Mouse (Mus musculus): ENCODE data around the gene Fmnl3. TPM values are rescaled to one million over a fixed set of nuclear protein-coding genes. Genes with fewer than 3 reads are reported as not detected.

Fmnl3 gene
- polyA plus RNA-seq, 1 experiment = 8.2 TPM

DNA sequence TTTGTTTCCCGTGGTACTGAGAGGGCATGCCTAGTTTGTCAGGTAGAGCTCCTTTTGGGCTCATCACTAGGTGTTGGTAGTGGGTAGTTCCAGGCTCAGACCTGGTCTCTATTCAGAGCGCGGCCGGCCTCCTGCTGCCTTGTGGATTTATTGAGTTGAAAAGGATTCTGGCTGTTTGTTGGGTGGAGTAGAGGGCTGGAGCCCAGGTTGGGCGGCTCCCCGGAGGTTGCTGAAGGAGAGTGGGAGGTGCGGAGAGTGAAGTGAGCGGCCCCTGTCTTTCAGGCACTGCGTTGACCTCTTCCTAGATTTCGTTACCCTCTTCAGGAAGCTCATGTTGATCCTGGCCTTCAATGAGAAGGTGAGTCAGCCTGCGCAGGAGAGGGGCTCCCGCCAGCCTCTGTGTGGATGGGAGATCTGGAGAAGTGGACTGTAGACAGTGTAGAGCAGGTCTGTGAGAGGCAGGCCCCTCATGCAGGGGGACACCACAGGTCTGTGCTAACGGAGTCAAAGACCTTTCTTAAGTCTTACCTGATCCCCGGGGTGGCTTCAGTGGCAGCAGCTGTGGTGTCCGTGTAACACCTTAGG lies 36.8 kb upstream of the Fmnl3 start:
- H3K36me3 ChIP-seq (ENCODE audit: control insufficient read depth, insufficient read depth, low read length) = peaks cover 78% of the 10 kb centered on the region
- no peak overlapping the region for H3K27ac ChIP-seq (ENCODE audit: insufficient read depth, low read depth, low read length)
- H3K27me3 ChIP-seq (ENCODE audit: control insufficient read depth, insufficient read depth, low read length) = no peaks in the 10 kb centered on the region
- WGBS = 89% methylated on average over 15 of the region's 15 CpGs
- no peak overlapping the region for H3K4me3 ChIP-seq (ENCODE audit: low read depth, low read length)
- TF ChIP-seq CTCF (IDR thresholded peaks at IDR 0.05; ENCODE audit: extremely low read depth, insufficient read length, insufficient replicate concordance, low read depth, low read length) (0 out of 2 replicates have a peak, but pooled peaks have one; percentile 4), POLR2A (IDR thresholded peaks at IDR 0.05; ENCODE audit: low read depth, low read length) (no peak)
- peaks cover 15% of the 10 kb centered on the region for H3K4me1 ChIP-seq (ENCODE audit: control insufficient read depth, insufficient read depth, insufficient read length, low read length)

DNA sequence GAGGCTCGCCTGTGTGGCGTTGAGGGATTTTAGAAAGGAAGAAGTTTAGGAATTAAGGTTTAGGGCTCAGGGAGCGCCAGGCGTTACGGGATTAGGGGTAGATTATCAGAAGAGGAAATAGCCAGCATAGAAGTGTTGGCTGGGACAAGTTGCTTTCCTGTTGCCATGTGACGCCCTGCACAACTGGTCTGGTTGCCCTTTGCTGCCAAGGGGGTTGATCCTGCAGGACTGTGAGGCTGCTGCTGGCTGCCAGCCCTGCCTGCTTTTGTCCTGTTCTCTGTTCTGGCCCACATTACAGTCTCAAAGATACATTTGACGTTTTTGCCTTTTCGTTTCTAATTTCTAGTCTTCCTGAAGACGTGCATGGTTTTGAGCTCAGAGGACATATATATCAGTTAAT lies 34.9 kb upstream of the Fmnl3 start:
- WGBS = 57% methylated on average over 9 of the region's 9 CpGs
- H3K4me3 ChIP-seq (ENCODE audit: low read depth, low read length) = no peak overlapping the region
- H3K27me3 ChIP-seq (ENCODE audit: control insufficient read depth, insufficient read depth, low read length) = no peaks in the 10 kb centered on the region
- H3K27ac ChIP-seq (ENCODE audit: insufficient read depth, low read depth, low read length) = no peak overlapping the region
- peaks cover 82% of the 10 kb centered on the region for H3K36me3 ChIP-seq (ENCODE audit: control insufficient read depth, insufficient read depth, low read length)
- peaks cover 22% of the 10 kb centered on the region for H3K4me1 ChIP-seq (ENCODE audit: control insufficient read depth, insufficient read depth, insufficient read length, low read length)
- TF ChIP-seq POLR2A (IDR thresholded peaks at IDR 0.05; ENCODE audit: low read depth, low read length) = no peak
- TF ChIP-seq CTCF (IDR thresholded peaks at IDR 0.05; ENCODE audit: extremely low read depth, insufficient read length, insufficient replicate concordance, low read depth, low read length) = no peak

DNA sequence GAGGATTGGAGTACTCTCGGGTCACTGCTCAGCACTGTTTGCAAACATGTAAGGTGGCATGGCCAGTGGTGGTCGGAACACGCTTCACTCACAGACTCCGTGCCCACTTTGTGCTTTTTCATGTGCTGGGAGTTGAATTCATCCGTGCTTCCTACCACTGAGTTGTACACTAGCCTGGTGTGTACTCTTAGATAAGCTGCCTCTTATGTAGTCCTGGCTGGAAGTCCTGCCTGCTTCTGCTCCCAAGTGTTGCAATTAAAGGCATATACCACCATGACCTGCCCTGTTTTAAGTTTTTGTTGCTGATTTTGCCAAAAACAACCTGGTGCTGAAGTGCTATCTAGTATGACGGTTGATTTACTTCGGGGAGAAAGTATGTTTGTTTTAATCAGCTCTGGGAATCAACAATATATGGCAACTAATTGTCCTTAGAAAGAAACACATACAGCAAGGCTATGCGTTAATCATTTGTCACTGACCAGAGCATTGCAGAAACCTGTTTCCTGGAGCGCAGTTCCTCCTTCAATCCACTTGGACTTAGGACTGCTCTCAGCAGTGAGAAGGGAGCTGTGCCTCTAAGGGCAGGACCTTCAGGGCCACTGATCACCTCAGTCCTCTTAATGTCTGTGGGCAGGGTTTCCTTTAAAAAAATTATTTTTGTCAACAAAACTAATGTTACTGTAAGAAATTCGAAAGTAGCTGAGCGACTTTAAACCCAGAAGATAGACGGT lies 33.0 kb upstream of the Fmnl3 start:
- TF ChIP-seq POLR2A (IDR thresholded peaks at IDR 0.05; ENCODE audit: low read depth, low read length) (no peak), CTCF (IDR thresholded peaks at IDR 0.05; ENCODE audit: extremely low read depth, insufficient read length, insufficient replicate concordance, low read depth, low read length) (no peak)
- H3K36me3 ChIP-seq (ENCODE audit: control insufficient read depth, insufficient read depth, low read length) = peaks cover 73% of the 10 kb centered on the region
- peaks cover 34% of the 10 kb centered on the region for H3K4me1 ChIP-seq (ENCODE audit: control insufficient read depth, insufficient read depth, insufficient read length, low read length)

DNA sequence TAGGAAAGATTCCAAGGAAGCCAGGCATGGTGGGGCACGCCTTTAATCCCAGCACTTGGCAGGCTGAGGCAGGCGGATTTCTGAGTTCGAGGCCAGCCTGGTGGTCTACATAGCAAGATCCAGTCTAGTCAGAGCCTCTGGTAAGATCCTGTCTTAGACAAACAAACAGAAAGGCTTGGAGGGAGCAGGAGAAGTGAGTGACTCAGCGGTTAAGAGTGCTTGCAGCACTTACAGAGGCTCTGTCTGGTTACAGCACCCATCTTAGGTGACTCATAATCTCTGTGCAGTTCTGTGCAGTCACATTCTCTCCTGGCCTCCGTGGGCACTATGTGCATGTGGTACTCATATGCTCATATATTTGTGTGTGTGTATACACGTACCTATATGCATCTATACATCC lies 30.3 kb upstream of the Fmnl3 start:
- Histone ChIP-seq H3K27ac (ENCODE audit: insufficient read depth, low read depth, low read length) (no peak overlapping the region), H3K36me3 (ENCODE audit: control insufficient read depth, insufficient read depth, low read length) (peaks cover 46% of the 10 kb centered on the region), H3K4me1 (ENCODE audit: control insufficient read depth, insufficient read depth, insufficient read length, low read length) (peaks cover 41% of the 10 kb centered on the region), H3K4me3 (ENCODE audit: low read depth, low read length) (no peak overlapping the region), H3K27me3 (ENCODE audit: control insufficient read depth, insufficient read depth, low read length) (no peaks in the 10 kb centered on the region)
- TF ChIP-seq POLR2A (IDR thresholded peaks at IDR 0.05; ENCODE audit: low read depth, low read length) (no peak), CTCF (IDR thresholded peaks at IDR 0.05; ENCODE audit: extremely low read depth, insufficient read length, insufficient replicate concordance, low read depth, low read length) (no peak)
- WGBS = 38% methylated on average over 6 of the region's 6 CpGs

More for the DNA sequence above, 33.0 kb upstream of the Fmnl3 start:
- H3K27me3 ChIP-seq (ENCODE audit: control insufficient read depth, insufficient read depth, low read length) = no peaks in the 10 kb centered on the region
- 26% methylated on average over 12 of the region's 12 CpGs for WGBS
- H3K4me3 ChIP-seq (ENCODE audit: low read depth, low read length) = peak overlapping the region; percentile 26
- H3K27ac ChIP-seq (ENCODE audit: insufficient read depth, low read depth, low read length) = peak overlapping the region; percentile 83

DNA sequence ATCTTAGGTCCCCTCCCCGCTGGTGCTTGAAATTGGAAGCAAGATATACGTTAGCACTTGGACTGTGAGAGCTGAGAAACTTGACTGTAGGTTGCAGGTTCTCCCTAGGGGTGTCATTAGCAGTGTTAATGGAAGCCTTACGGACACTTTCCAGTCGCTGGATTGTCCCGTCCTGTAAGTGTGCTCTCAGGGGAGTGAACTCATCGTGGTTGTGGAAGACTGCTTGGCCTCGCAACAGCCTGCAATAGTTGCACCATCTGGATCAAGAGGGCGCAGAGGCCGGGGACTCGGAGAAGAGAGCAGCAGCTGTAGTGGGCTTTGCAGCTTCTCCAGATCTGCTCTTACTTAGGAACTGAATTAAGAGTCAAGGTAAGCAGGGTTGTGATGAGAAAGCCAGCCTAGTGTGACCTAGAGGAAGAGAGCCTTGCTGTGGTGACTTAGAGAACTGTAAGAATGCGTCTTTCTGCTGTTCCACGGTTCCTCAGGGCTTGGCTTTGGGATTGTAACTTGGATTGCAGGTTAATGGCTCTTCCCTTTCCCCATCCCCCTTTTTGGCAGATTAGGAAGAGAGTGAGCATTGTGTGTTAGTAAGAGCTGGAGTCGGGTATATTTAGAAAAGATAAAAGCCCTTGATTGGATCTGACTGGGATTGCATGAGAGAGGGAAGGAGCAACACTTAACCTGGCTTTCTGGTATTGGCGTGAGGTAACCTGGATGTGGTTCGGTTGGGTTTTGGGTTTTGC lies 29.4 kb upstream of the Fmnl3 start:
- H3K27ac ChIP-seq (ENCODE audit: insufficient read depth, low read depth, low read length) = no peak overlapping the region
- H3K4me1 ChIP-seq (ENCODE audit: control insufficient read depth, insufficient read depth, insufficient read length, low read length) = peaks cover 41% of the 10 kb centered on the region
- H3K36me3 ChIP-seq (ENCODE audit: control insufficient read depth, insufficient read depth, low read length) = peaks cover 37% of the 10 kb centered on the region
- WGBS = 42% methylated on average over 15 of the region's 15 CpGs
- no peak for TF ChIP-seq CTCF (IDR thresholded peaks at IDR 0.05; ENCODE audit: extremely low read depth, insufficient read length, insufficient replicate concordance, low read depth, low read length)
- TF ChIP-seq POLR2A (IDR thresholded peaks at IDR 0.05; ENCODE audit: low read depth, low read length) = no peak
- H3K4me3 ChIP-seq (ENCODE audit: low read depth, low read length) = no peak overlapping the region
- H3K27me3 ChIP-seq (ENCODE audit: control insufficient read depth, insufficient read depth, low read length) = no peaks in the 10 kb centered on the region

DNA sequence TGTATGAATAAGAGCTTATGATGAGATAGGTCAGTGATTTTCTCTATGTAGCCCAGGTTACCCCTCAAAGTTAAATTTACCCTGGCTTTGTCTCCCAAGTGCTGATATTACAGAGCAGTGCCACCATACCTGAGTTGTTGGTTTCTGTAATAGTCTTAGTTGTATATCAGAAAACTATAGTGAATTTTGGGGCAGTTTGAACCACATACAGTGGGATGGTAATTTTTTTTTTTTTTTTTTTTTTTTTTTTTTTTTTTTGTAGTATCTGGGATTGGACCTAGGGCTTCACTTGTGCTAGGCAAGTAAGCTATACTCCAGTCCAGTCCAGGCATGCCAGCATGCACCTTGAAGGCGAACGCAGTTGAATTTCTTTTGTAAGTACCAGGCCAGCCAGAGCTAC lies 27.3 kb upstream of the Fmnl3 start:
- peaks cover 30% of the 10 kb centered on the region for H3K4me1 ChIP-seq (ENCODE audit: control insufficient read depth, insufficient read depth, insufficient read length, low read length)
- 78% methylated on average over 2 of the region's 2 CpGs for WGBS

DNA sequence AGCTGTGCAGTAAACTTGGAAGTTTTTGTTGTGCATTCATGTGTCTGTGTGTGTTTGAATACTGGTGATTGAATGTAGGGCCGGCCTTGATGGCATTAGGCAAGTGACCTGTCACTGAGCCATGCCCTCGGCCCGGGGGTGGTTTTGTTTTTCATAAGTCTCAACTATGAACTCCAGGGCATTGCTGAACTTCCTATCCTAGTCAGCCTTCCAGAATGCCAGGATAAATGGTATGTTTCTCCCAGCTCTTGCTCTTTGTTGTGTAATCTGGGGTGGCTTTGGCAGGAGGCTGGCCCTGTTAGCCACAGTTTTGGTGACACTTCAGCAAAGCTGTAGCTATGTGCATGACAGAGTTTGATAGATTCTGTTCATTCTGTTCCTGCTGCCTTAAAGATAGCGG lies 26.6 kb upstream of the Fmnl3 start:
- 17% methylated on average over 4 of the region's 4 CpGs for WGBS
- Histone ChIP-seq H3K27me3 (ENCODE audit: control insufficient read depth, insufficient read depth, low read length) (no peaks in the 10 kb centered on the region), H3K27ac (ENCODE audit: insufficient read depth, low read depth, low read length) (no peak overlapping the region; the same call in 1 of the 2 replicates), H3K4me3 (ENCODE audit: low read depth, low read length) (peak overlapping the region; percentile 33; the same call in 1 of the 2 replicates), H3K4me1 (ENCODE audit: control insufficient read depth, insufficient read depth, insufficient read length, low read length) (peaks cover 28% of the 10 kb centered on the region), H3K36me3 (ENCODE audit: control insufficient read depth, insufficient read depth, low read length) (peaks cover 13% of the 10 kb centered on the region)
- no peak for TF ChIP-seq POLR2A (IDR thresholded peaks at IDR 0.05; ENCODE audit: low read depth, low read length)
- TF ChIP-seq CTCF (IDR thresholded peaks at IDR 0.05; ENCODE audit: extremely low read depth, insufficient read length, insufficient replicate concordance, low read depth, low read length) = no peak

More for the DNA sequence above, 27.3 kb upstream of the Fmnl3 start:
- TF ChIP-seq POLR2A (IDR thresholded peaks at IDR 0.05; ENCODE audit: low read depth, low read length) = no peak
- TF ChIP-seq CTCF (IDR thresholded peaks at IDR 0.05; ENCODE audit: extremely low read depth, insufficient read length, insufficient replicate concordance, low read depth, low read length) = no peak
- H3K27me3 ChIP-seq (ENCODE audit: control insufficient read depth, insufficient read depth, low read length) = no peaks in the 10 kb centered on the region
- no peak overlapping the region for H3K27ac ChIP-seq (ENCODE audit: insufficient read depth, low read depth, low read length)
- H3K36me3 ChIP-seq (ENCODE audit: control insufficient read depth, insufficient read depth, low read length) = peaks cover 21% of the 10 kb centered on the region
- no peak overlapping the region for H3K4me3 ChIP-seq (ENCODE audit: low read depth, low read length)
